Mouse (Mus musculus): ENCODE data around the gene Gm10130.
"Not testable (repeated sequence)": the region's sequence is repeated elsewhere in the genome, so short reads cannot be mapped to it uniquely, and the experiment has no call there.

Gm10130 gene

GRCm38 (mm10) chr2:150323402-150323801 is at the start of gene Gm10130:
Gene Gm10130, plus strand, starts transcription at chr2:150323702.
- DNase-seq (ENCODE audit: low read depth, low spot score): no peak

GRCm38 (mm10) chr2:150293669-150294068 is 29.8 kb upstream of the Gm10130 start:
- no peak for DNase-seq (ENCODE audit: low read depth, low spot score)

DNA sequence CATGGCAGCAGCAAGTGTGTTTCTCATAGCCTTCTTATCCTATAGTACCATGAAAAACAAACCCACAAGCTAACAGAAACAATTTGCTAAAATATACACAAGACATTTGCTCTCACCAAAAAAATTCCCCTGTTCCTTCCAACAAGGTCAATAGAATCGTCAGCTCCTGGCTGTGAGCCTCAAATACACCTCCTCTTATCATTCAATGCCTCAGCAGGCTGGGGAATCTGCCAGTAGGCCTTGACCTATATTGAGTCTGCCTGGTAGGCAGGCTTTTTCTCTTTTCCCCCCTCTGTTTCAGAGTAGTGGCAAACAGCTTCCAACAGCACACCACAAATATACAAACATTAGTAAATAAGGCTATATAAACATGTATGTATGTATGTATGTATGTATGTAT is 24.4 kb upstream of the Gm10130 start:
- no peak for DNase-seq (ENCODE audit: low read depth, low spot score)

GRCm38 (mm10) chr2:150307183-150307773 is 16.2 kb upstream of the Gm10130 start:
- DNase-seq (ENCODE audit: low read depth, low spot score): no peak

GRCm38 (mm10) chr2:150310952-150311884 is 12.3 kb upstream of the Gm10130 start:
- DNase-seq (ENCODE audit: low read depth, low spot score): peak; percentile 88

DNA sequence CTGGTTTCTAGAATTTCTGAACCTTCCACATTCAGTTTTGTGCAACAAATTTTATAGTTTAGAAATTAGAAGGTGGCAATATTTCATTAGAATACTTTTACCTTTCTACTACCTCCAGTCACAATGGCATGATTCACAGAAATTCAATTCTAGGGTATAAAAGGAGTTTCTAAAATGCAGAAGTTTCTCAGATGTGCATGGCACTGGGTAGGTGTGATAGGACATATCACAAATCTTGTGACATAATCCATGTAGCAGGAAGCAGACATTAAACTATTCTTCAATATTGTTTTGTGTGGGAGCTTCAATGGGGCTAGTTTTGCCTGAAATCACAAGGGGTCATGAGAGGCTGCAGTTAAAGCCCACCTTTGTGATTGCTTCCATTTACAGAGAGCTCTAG is 7.4 kb upstream of the Gm10130 start:
- no peak for DNase-seq (ENCODE audit: low read depth, low spot score)

DNA sequence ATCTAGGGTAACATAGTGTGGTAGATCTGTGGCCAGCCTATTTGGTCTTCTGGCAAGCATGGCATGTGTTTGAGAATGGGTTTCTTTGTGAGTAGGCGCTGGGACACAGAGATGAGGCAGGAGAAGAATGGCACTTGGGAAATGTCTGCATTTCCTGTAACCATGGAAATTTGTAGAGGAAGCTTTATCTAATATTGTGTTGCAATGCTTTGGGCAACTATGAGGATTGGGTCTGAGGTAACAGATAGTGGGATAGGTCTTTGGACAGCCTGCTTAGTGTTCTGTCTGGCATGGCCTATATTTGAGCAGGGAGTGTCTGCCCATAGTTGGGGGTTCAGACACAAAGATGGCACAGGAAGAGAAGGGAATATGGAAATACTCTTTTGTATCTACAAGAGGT is 4.5 kb upstream of the Gm10130 start:
- DNase-seq (ENCODE audit: low read depth, low spot score): no peak

GRCm38 (mm10) chr2:150357136-150357535 is 33.6 kb downstream of the Gm10130 start:
- DNase-seq (ENCODE audit: low read depth, low spot score): not testable (repeated sequence)

GRCm38 (mm10) chr2:150362113-150362877 is 38.8 kb downstream of the Gm10130 start, which contains the start of gene 3300002I08Rik:
Gene 3300002I08Rik, minus strand, starts transcription at chr2:150362765.
- DNase-seq (ENCODE audit: low read depth, low spot score): peak; percentile 84

DNA sequence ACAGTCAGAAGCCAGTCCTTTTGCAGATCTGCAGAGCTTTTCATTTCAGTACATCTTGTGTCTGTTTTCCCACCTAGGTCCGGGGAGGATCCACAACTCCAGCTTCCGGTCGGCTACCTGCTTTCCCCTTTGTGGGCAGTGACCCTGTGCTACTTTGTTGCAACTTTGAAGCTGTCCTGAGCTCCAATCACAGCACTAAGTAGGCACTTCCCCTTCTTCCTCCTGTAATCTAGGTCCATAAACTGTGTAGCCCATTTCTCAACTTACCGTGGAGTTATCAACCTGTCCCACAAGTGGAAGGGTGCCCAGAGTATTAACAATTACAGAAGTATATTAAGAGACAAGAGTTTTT is 39.4 kb downstream of the Gm10130 start:
- DNase-seq (ENCODE audit: low read depth, low spot score): no peak

DNA sequence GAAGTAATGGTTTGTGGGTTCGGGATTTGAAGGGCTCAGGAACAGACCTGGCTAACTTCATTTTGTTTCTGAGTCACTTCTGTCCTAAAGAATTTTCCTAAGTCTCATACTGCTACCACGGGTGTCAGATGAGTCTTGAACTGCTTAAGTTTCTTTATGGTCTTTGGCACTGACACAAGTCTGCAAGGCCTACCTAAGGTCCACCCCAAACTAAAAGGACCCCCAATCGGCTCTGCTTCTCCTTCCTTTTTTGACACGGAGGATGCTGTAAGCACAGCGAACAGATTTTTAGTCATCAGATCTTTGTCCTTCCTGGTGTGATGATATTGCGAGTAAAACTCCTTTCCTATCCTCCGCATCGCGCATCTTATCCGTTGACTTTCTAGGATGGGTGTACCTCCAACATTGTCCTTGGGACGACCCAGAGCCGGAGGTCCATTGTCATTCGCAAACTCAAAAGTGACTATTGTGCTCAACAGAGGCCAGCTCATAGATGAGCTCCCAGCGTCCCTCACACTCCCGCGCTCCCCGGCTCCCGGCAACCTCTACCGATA is 62.1 kb downstream of the Gm10130 start:
- DNase-seq (ENCODE audit: low read depth, low spot score): not testable (repeated sequence)

DNA sequence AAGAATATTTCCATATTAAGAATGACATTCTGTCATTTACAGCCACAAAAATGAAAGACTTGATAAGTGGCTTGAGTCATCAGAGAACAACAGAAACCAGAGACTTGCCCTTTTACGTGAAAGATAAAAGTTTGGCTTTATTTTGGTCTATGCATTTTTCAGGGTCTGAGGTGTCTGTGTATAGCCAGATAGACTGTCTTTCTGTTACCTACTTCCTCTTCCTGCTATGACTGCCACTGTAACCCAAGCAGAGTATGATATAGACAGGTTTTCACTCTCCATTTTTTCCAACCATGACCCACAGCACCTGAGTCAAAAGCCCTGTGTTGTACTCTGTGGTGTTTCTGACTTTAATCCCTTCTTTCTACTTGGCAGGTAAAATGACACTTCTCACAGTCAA is 66.7 kb downstream of the Gm10130 start:
- DNase-seq (ENCODE audit: low read depth, low spot score): no peak

- not testable (repeated sequence) for DNase-seq (ENCODE audit: low read depth, low spot score)
Measured at GRCm38 (mm10) chr2:150412146-150412545, 88.6 kb downstream of the Gm10130 start.

Measured in forelimb bud, embryonic 11.5 days (tissue).